23 mouse cellular contexts compared by ENCODE assay signal in genomic region chr3:40094701-40095100, GRCm38 (mm10).
"Had no signal": no experiment of that assay in that cellular context is flagged by ENCODE, and none has a peak within 500 bp of the region (broad histone marks: within the 10 kb centered on the region; RNA-seq: fewer than 3 reads in every experiment).

No protein-coding gene starts in this region.

- H3K9me3 ChIP-seq: kidney, embryonic 15.5 days; limb, embryonic 15.5 days; midbrain, embryonic 15.5 days; neural tube, embryonic 12.5 days; neural tube, embryonic 15.5 days had no signal

- H3K4me1 ChIP-seq: limb, embryonic 12.5 days; limb, embryonic 15.5 days; neural tube, embryonic 12.5 days had no signal

- H3K27ac ChIP-seq: kidney, embryonic 15.5 days; limb, embryonic 12.5 days; limb, embryonic 15.5 days; liver, embryonic 14.5 days; macrophage; midbrain, embryonic 12.5 days; midbrain, embryonic 15.5 days; neural tube, embryonic 12.5 days; neural tube, embryonic 15.5 days; stomach, postnatal 0 days had no signal

- ATAC-seq: liver, postnatal 0 days; lung, postnatal 0 days had no signal

- H3K4me3 ChIP-seq: kidney, embryonic 15.5 days; limb, embryonic 12.5 days; limb, embryonic 15.5 days; midbrain, embryonic 12.5 days; midbrain, embryonic 15.5 days; neural tube, embryonic 12.5 days; neural tube, embryonic 15.5 days had no signal

- DNase-seq: kidney, postnatal 14 days; kidney, postnatal 4 days; left cerebral cortex, postnatal 4 days; liver, postnatal 0 days; lung, embryonic 14.5 days; right cerebral cortex, adult 18-20 months; right cerebral cortex, postnatal 14 days; right cerebral cortex, postnatal 4 days; thymus, adult 2 months; thymus, postnatal 14 days; thymus, postnatal 4 days had no signal

- H3K4me2 ChIP-seq: kidney, embryonic 15.5 days; limb, embryonic 12.5 days; limb, embryonic 15.5 days; liver, embryonic 11.5 days; lung, embryonic 14.5 days; midbrain, embryonic 12.5 days; midbrain, embryonic 15.5 days; neural tube, embryonic 12.5 days; neural tube, embryonic 15.5 days had no signal

- H3K27me3 ChIP-seq: kidney, embryonic 15.5 days; limb, embryonic 12.5 days; limb, embryonic 15.5 days; midbrain, embryonic 12.5 days; midbrain, embryonic 15.5 days; neural tube, embryonic 12.5 days; neural tube, embryonic 15.5 days had no signal

- H3K36me3 ChIP-seq: kidney, embryonic 15.5 days; limb, embryonic 12.5 days; limb, embryonic 15.5 days; midbrain, embryonic 12.5 days; midbrain, embryonic 15.5 days; neural tube, embryonic 12.5 days; neural tube, embryonic 15.5 days had no signal

- H3K9ac ChIP-seq: kidney, embryonic 15.5 days; limb, embryonic 12.5 days; limb, embryonic 15.5 days; liver, embryonic 14.5 days; liver, postnatal 0 days; lung, embryonic 14.5 days; midbrain, embryonic 12.5 days; midbrain, embryonic 15.5 days; neural tube, embryonic 12.5 days; neural tube, embryonic 15.5 days had no signal
